Mouse (Mus musculus): Measurements from ENCODE around the gene Tmtc2. TPM values are rescaled to one million over a fixed set of nuclear protein-coding genes. Genes with fewer than 3 reads are reported as not detected.

Tmtc2 gene
- polyA plus RNA-seq, 1 experiment, result 1.4 TPM

GRCm38 (mm10) chr10:105490748-105491147 lies 83.5 kb downstream of the Tmtc2 start:
- H3K27me3 ChIP-seq (ENCODE audit: control insufficient read depth, insufficient read depth, low read length), result no peaks in the 10 kb centered on the region
- no peak overlapping the region for H3K27ac ChIP-seq (ENCODE audit: control insufficient read depth, insufficient read depth, low read length)
- 62% methylated on average over 4 of the region's 4 CpGs for WGBS
- H3K36me3 ChIP-seq (ENCODE audit: control insufficient read depth, insufficient read depth, low read length), result no peaks in the 10 kb centered on the region
- no peaks in the 10 kb centered on the region for H3K4me1 ChIP-seq (replicated peaks; ENCODE audit: control insufficient read depth, insufficient read depth, low read length)
- TF ChIP-seq POLR2A (IDR thresholded peaks at IDR 0.05; ENCODE audit: control insufficient read depth, extremely low read depth, insufficient read depth, low read length, poor library complexity), result no peak
- TF ChIP-seq CTCF (IDR thresholded peaks at IDR 0.05; ENCODE audit: borderline replicate concordance, control insufficient read depth, extremely low read depth, insufficient read depth, low read length, poor library complexity), result no peak
- DNase-seq, result no peak
- H3K4me3 ChIP-seq (ENCODE audit: control insufficient read depth, insufficient read depth, low read length), result no peak overlapping the region

GRCm38 (mm10) chr10:105489970-105490735 lies 84.1 kb downstream of the Tmtc2 start:
- Histone ChIP-seq H3K36me3 (ENCODE audit: control insufficient read depth, insufficient read depth, low read length) (no peaks in the 10 kb centered on the region), H3K4me1 (replicated peaks; ENCODE audit: control insufficient read depth, insufficient read depth, low read length) (no peaks in the 10 kb centered on the region), H3K27ac (ENCODE audit: control insufficient read depth, insufficient read depth, low read length) (no peak overlapping the region), H3K4me3 (ENCODE audit: control insufficient read depth, insufficient read depth, low read length) (no peak overlapping the region), H3K27me3 (ENCODE audit: control insufficient read depth, insufficient read depth, low read length) (no peaks in the 10 kb centered on the region)
- no peak for DNase-seq
- 90% methylated on average over 14 of the region's 14 CpGs for WGBS
- TF ChIP-seq CTCF (IDR thresholded peaks at IDR 0.05; ENCODE audit: borderline replicate concordance, control insufficient read depth, extremely low read depth, insufficient read depth, low read length, poor library complexity), result no peak
- no peak for TF ChIP-seq POLR2A (IDR thresholded peaks at IDR 0.05; ENCODE audit: control insufficient read depth, extremely low read depth, insufficient read depth, low read length, poor library complexity)

- WGBS, result 88% methylated on average over 4 of the region's 4 CpGs
- no peak for TF ChIP-seq CTCF (IDR thresholded peaks at IDR 0.05; ENCODE audit: borderline replicate concordance, control insufficient read depth, extremely low read depth, insufficient read depth, low read length, poor library complexity)
- TF ChIP-seq POLR2A (IDR thresholded peaks at IDR 0.05; ENCODE audit: control insufficient read depth, extremely low read depth, insufficient read depth, low read length, poor library complexity), result no peak
- H3K27me3 ChIP-seq (ENCODE audit: control insufficient read depth, insufficient read depth, low read length), result no peaks in the 10 kb centered on the region
- H3K36me3 ChIP-seq (ENCODE audit: control insufficient read depth, insufficient read depth, low read length), result no peaks in the 10 kb centered on the region
- no peak overlapping the region for H3K4me3 ChIP-seq (ENCODE audit: control insufficient read depth, insufficient read depth, low read length)
- H3K4me1 ChIP-seq (replicated peaks; ENCODE audit: control insufficient read depth, insufficient read depth, low read length), result no peaks in the 10 kb centered on the region
- DNase-seq, result no peak
- no peak overlapping the region for H3K27ac ChIP-seq (ENCODE audit: control insufficient read depth, insufficient read depth, low read length)
These were observed 87.3 kb downstream of the Tmtc2 start for GRCm38 (mm10) chr10:105486977-105487376.

- no peaks in the 10 kb centered on the region for H3K27me3 ChIP-seq (ENCODE audit: control insufficient read depth, insufficient read depth, low read length)
- whole genome bisulfite sequencing, result 100% methylated on average over 2 of the region's 2 CpGs
- H3K27ac ChIP-seq (ENCODE audit: control insufficient read depth, insufficient read depth, low read length), result no peak overlapping the region
- no peak for DNase-seq
- no peak for TF ChIP-seq CTCF (IDR thresholded peaks at IDR 0.05; ENCODE audit: borderline replicate concordance, control insufficient read depth, extremely low read depth, insufficient read depth, low read length, poor library complexity)
- no peak for TF ChIP-seq POLR2A (IDR thresholded peaks at IDR 0.05; ENCODE audit: control insufficient read depth, extremely low read depth, insufficient read depth, low read length, poor library complexity)
- no peaks in the 10 kb centered on the region for H3K4me1 ChIP-seq (replicated peaks; ENCODE audit: control insufficient read depth, insufficient read depth, low read length)
- H3K4me3 ChIP-seq (ENCODE audit: control insufficient read depth, insufficient read depth, low read length), result no peak overlapping the region
- H3K36me3 ChIP-seq (ENCODE audit: control insufficient read depth, insufficient read depth, low read length), result no peaks in the 10 kb centered on the region
These were observed 89.7 kb downstream of the Tmtc2 start for GRCm38 (mm10) chr10:105484355-105485094.

GRCm38 (mm10) chr10:105479771-105480170 lies 94.5 kb downstream of the Tmtc2 start:
- no peaks in the 10 kb centered on the region for H3K36me3 ChIP-seq (ENCODE audit: control insufficient read depth, insufficient read depth, low read length)
- H3K27me3 ChIP-seq (ENCODE audit: control insufficient read depth, insufficient read depth, low read length), result no peaks in the 10 kb centered on the region
- no peaks in the 10 kb centered on the region for H3K4me1 ChIP-seq (replicated peaks; ENCODE audit: control insufficient read depth, insufficient read depth, low read length)
- H3K4me3 ChIP-seq (ENCODE audit: control insufficient read depth, insufficient read depth, low read length), result no peak overlapping the region
- DNase-seq, result no peak
- no peak overlapping the region for H3K27ac ChIP-seq (ENCODE audit: control insufficient read depth, insufficient read depth, low read length)
- WGBS, result 93% methylated on average over 11 of the region's 11 CpGs
- no peak for TF ChIP-seq CTCF (IDR thresholded peaks at IDR 0.05; ENCODE audit: borderline replicate concordance, control insufficient read depth, extremely low read depth, insufficient read depth, low read length, poor library complexity)
- no peak for TF ChIP-seq POLR2A (IDR thresholded peaks at IDR 0.05; ENCODE audit: control insufficient read depth, extremely low read depth, insufficient read depth, low read length, poor library complexity)

- DNase-seq, result no peak
- H3K4me1 ChIP-seq (replicated peaks; ENCODE audit: control insufficient read depth, insufficient read depth, low read length), result no peaks in the 10 kb centered on the region
- no peaks in the 10 kb centered on the region for H3K27me3 ChIP-seq (ENCODE audit: control insufficient read depth, insufficient read depth, low read length)
- H3K4me3 ChIP-seq (ENCODE audit: control insufficient read depth, insufficient read depth, low read length), result no peak overlapping the region
- H3K27ac ChIP-seq (ENCODE audit: control insufficient read depth, insufficient read depth, low read length), result no peak overlapping the region
- H3K36me3 ChIP-seq (ENCODE audit: control insufficient read depth, insufficient read depth, low read length), result no peaks in the 10 kb centered on the region
- WGBS, result 96% methylated on average over 18 of the region's 18 CpGs
- TF ChIP-seq POLR2A (IDR thresholded peaks at IDR 0.05; ENCODE audit: control insufficient read depth, extremely low read depth, insufficient read depth, low read length, poor library complexity) (no peak), CTCF (IDR thresholded peaks at IDR 0.05; ENCODE audit: borderline replicate concordance, control insufficient read depth, extremely low read depth, insufficient read depth, low read length, poor library complexity) (no peak)
These were observed 96.5 kb downstream of the Tmtc2 start for GRCm38 (mm10) chr10:105477623-105478238.
